Mouse (Mus musculus) stomach, postnatal 0 days (tissue): ENCODE results near the gene C9orf72.

Experiments used
- CTCF ChIP-seq: IDR thresholded peaks from 2 replicates; pipeline ENCODE4 v1.5.1; 2016; ENCODE audit warnings: antibody characterized with exemption, low read depth, mild to moderate bottlenecking, moderate library complexity
- EP300 ChIP-seq: optimal IDR thresholded peaks from 2 replicates; pipeline ENCODE3; 2016; ENCODE audit warnings: antibody characterized with exemption

GRCm38 (mm10) chr4:35143472-35144102 lies 82.4 kb downstream of the C9orf72 start:
- TF ChIP-seq CTCF (no peak), EP300 (no peak)
